Mouse (Mus musculus) C2C12 (cell line): ENCODE measurements around the gene Gm13272.
"Not testable (repeated sequence)": the region's sequence is repeated elsewhere in the genome, so short reads cannot be mapped to it uniquely, and the experiment has no call there.

Source experiments
- CEBPB ChIP-seq: IDR thresholded peaks from one replicate; pipeline ENCODE4 v1.6.1; 2011; ENCODE audit warnings: low read depth, mild to moderate bottlenecking, control low read depth, moderate library complexity
- CTCF ChIP-seq: IDR thresholded peaks from one replicate; pipeline ENCODE4 v1.5.1; 2011; ENCODE audit not compliant: control insufficient read depth, insufficient read depth, insufficient read length
- FOSL1 ChIP-seq: IDR thresholded peaks from one replicate; pipeline ENCODE4 v1.8.0; 2011; ENCODE audit warnings: mild to moderate bottlenecking, low read length; ENCODE audit not compliant: poor library complexity, insufficient read depth, severe bottlenecking
- MAX ChIP-seq: IDR thresholded peaks from one replicate; pipeline ENCODE4 v1.6.1; 2011; ENCODE audit warnings: mild to moderate bottlenecking, control low read depth
- MYOD1 ChIP-seq: IDR thresholded peaks from one replicate; pipeline ENCODE4 v1.6.1; 2011; ENCODE audit warnings: low read depth; ENCODE audit not compliant: control insufficient read depth, insufficient read length
- MYOG ChIP-seq: IDR thresholded peaks from one replicate; pipeline ENCODE4 v1.6.1; 2011; ENCODE audit not compliant: control insufficient read depth, insufficient read length; ENCODE audit errors: extremely low read depth
- USF1 ChIP-seq: IDR thresholded peaks from one replicate; pipeline ENCODE4 v1.6.1; 2011; ENCODE audit warnings: low read depth, mild to moderate bottlenecking, control low read depth, moderate library complexity

DNA sequence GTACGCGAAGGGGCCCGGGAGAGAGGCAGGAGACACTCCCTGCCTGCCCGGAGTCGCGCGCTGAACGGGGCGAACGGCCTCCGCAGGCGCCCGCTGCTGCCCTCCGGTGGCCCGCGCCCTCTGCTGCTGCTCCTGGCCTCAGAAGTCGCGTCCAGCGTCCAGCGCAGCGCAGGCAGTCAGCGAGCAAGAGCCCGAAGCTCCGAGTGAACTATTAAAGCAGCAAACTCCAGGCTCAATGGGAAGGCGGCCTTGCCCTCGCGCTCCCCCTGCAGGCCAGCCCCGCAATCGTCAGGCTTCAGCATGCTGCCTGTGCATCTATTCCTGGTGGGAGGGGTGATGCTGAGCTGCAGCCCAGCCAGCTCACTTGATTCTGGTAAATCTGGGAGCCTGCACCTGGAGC is 23.3 kb downstream of the Gm13272 start, which contains the start of gene Gm13287:
- TF ChIP-seq CTCF, USF1, MAX, MYOG, CEBPB, MYOD1, FOSL1: not testable (repeated sequence)
